Mouse (Mus musculus) forelimb bud, embryonic 11.5 days (tissue): ENCODE measurements around the gene Cct6b.
A peak's percentile ranks its signal among the peaks of the same experiment; 100 is the strongest.
"Not testable (repeated sequence)": the region's sequence is repeated elsewhere in the genome, so short reads cannot be mapped to it uniquely, and the experiment has no call there.

Experiments used
- DNase-seq: peaks from one replicate; pipeline ENCODE4 v3.0.0-alpha.2; 2012; ENCODE audit warnings: low read depth, low spot score

Gene Cct6b

GRCm38 (mm10) chr11:82705082-82705481 lies 59.0 kb downstream of the Cct6b start:
- DNase-seq: no peak

DNA sequence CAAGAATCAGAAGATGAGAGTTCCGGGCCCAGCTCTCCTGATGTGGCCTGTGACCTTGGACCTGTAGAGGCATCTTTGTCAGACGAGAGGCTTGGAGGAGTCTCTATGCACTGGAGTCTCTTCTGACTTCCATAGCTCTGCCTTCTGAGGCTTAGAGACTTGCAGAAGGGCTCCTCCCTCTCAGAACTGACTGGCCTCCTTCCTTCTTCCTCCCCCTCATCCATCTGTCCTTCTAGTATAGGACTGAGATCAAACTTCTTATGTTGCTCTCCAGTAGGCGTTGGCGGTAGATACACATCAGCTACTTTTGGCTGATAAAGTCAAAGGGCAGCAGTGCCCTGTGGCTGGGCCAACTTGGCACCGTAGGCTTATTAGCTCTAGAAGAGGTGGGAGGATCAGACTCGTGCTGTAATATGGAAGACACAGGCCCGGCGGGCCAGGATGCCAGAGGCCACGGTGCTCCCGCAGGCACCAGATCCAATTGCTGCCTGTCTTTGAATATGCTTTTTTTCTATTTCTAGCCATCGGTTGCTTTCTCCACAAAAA lies 64.2 kb downstream of the Cct6b start:
- no peak for DNase-seq

GRCm38 (mm10) chr11:82695930-82696329 lies 68.2 kb downstream of the Cct6b start:
- no peak for DNase-seq

DNA sequence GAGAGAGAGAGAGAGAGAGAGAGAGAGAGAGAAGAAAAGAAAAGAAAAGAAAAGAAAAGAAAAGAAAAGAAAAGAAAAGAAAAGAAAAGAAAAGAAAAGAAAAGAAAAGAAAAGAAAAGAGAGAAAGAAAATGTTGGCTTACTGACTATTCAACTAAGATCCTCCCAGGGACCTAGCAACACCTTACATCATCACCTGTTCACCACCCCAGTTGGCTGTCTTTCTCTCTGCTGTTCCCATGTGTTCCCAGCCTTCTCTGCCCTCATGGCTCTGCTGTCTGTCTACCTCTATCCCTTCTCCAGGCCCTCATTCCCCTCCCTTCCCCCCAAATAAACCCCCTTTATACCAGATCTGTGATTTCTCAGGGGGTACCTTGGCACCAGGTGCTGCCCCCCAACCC lies 69.2 kb downstream of the Cct6b start:
- not testable (repeated sequence) for DNase-seq

GRCm38 (mm10) chr11:82692668-82693067 lies 71.5 kb downstream of the Cct6b start:
- peak; percentile 11 for DNase-seq

DNA sequence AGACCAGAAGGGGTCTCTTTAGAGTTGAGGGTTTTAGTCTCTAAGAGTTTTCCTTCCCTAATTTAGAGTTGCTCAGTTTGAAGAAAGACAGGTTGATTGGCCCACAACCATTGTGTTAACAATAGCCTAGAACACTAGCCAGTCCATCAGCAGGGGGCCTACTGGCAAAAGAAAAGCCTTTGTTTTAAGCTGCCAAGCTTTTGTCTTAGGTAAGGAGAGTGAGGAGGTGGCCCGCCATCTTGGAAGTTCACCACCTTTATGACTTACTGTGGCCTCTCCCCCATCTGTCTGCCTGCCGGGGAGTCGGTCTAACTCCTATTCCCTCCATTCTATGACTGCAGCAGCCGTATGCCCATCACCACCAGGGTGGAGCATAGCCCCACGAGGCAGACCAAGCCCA lies 73.6 kb downstream of the Cct6b start:
- DNase-seq: no peak

- DNase-seq: no peak
Measured at GRCm38 (mm10) chr11:82687668-82688067, 76.5 kb downstream of the Cct6b start.

DNA sequence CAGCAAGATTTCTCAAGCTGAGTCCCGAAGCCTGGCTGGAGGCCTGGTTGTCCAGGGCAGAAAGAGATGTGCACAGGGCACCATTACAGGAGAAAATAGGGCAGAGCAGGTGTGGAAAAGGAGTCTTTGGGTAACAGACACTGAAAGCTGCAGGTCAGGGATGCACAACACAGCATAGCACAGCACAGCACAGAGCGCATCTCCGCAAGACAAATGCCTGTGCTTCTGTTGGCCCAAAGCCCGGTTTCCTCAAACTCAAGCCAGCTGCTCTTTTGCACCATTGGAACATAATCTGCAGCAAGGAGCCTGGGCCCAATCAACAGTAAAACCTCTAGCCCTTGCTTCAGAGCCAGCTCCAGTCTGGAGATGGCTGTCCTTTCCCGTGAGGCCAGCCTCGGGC lies 79.4 kb downstream of the Cct6b start:
- DNase-seq: no peak

DNA sequence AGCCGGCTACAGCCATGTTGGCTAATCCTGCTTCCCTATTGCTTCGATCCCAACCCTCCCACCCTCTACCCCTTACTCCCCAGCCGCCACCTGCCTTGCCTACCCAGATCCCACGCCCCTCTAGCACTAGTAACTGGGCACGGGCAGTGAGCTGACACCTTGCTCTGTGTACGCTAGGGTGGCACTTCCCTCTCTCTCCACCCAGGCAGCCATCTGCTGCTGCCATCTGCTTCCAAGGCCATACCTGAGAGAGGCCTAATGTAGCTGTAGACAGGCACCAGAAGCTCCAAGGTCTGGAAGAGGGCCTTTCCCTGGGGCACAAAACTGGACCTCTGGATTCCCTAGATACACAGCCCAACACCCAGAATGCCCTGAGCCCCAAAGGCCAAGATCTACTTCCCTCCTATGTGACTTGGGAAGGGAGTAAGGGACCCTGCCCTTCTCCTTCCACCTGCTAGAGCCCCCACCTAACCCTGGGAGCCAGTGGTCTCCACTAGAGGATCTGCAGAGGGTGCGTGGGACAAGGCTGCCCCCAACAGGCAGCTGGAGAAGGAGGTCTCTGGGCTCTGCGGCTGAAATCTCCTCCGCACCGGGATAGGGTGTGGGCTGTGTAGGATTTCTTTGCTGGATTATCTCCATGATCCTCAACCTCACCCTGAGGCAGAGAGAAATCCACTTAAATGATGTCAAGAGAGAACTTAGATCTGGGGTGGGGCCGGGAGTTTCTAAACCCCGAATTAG lies 80.2 kb downstream of the Cct6b start:
- peak; percentile 14 for DNase-seq

GRCm38 (mm10) chr11:82678561-82678960 lies 85.6 kb downstream of the Cct6b start:
- DNase-seq: no peak
